Mouse (Mus musculus): ENCODE results near the gene Slc25a11. TPM values are rescaled to one million over a fixed set of nuclear protein-coding genes. Genes with fewer than 3 reads are reported as not detected.

The Slc25a11 gene
- total RNA-seq, 1 experiment = 97.4 TPM

DNA sequence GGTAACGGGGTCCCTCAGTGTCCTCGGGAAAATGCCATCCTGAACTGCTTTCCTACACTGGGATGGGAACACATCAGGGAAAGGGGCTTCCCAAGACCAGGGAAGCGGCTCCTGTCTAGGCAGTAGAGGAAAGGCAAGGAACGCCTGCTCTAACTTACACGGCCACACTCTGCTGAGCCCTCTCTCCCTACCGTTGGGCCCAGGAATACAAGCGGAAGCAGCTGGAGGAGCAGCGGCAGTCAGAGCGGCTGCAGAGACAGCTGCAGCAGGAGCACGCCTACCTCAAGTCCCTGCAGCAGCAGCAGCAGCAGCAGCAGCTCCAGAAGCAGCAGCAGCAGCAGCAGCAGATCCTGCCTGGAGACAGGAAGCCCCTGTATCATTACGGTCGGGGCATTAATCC is 40.6 kb downstream of the Slc25a11 start:
- Histone ChIP-seq H3K4me3 (ENCODE audit: insufficient read depth in 1 of 2, low read depth in 1 of 2, low read length in 2 of 2, poor library complexity in 1 of 2, severe bottlenecking in 1 of 2) (no peak overlapping the region), H3K9me3 (ENCODE audit: control insufficient read depth, insufficient read depth, low read depth, low read length) (no peaks in the 10 kb centered on the region), H3K27ac (ENCODE audit: insufficient read depth, low read depth, low read length, poor library complexity, severe bottlenecking) (no peak overlapping the region), H3K4me1 (ENCODE audit: control insufficient read depth in 2 of 2, insufficient read depth in 2 of 2, low read length in 2 of 2, poor library complexity in 1 of 2) (peaks cover 0 to 4% of the 10 kb centered on the region in 2 experiments; a peak in 1 of 4 replicates), H3K36me3 (ENCODE audit: control insufficient read depth, insufficient read depth, low read length, poor library complexity, severe bottlenecking) (peaks cover 52% of the 10 kb centered on the region), H3K9ac (ENCODE audit: insufficient read depth, low read depth, low read length, poor library complexity, severe bottlenecking) (no peak overlapping the region)
- DNase-seq (ENCODE audit: low read depth, low spot score) = no peak
- in situ Hi-C loops (cut with MboI; ENCODE audit: low sequenced_read_pairs in 2 of 2, unreplicated experiment in 2 of 2) = no loop called here
- TF ChIP-seq MAFK (IDR thresholded peaks at IDR 0.05; ENCODE audit: insufficient read depth, low read depth, low read length) = no peak
- no peak for TF ChIP-seq HCFC1 (IDR thresholded peaks at IDR 0.05; ENCODE audit: borderline replicate concordance, insufficient read depth, low read length)
- TF ChIP-seq ZC3H11A (IDR thresholded peaks at IDR 0.05; ENCODE audit: borderline replicate concordance, low read depth, low read length) = no peak
- no peak for TF ChIP-seq CHD2 (IDR thresholded peaks at IDR 0.05; ENCODE audit: low read depth, low read length)
- TF ChIP-seq ZNF384 (IDR thresholded peaks at IDR 0.05; ENCODE audit: low read depth, low read length) = no peak

DNA sequence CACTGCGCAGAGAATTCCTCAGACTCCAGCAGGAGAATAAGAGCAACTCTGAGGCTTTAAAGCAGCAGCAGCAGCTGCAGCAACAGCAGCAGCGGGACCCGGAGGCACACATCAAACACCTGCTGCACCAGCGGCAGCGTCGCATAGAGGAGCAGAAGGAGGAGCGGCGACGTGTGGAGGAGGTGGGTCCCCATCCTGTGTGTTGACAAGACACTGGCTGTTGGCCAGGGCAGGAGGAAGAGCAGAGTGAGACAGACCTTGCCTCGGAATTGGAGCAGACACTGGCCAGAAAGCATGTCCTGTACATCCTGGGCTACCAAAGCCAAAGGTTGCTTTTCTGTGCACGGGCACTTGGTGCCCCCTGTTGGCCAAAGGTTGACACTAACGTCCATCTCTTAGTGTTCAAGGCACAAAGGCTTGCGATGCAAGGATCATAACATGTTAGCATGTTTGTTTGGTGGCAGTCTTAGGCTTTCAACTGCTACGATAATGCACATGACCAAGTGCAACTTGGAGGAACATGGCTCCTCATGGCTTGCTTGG is 42.2 kb downstream of the Slc25a11 start:
- peaks cover 0 to 4% of the 10 kb centered on the region in 2 experiments; a peak in 1 of 4 replicates for H3K4me1 ChIP-seq (ENCODE audit: control insufficient read depth in 2 of 2, insufficient read depth in 2 of 2, low read length in 2 of 2, poor library complexity in 1 of 2)
- H3K36me3 ChIP-seq (ENCODE audit: control insufficient read depth, insufficient read depth, low read length, poor library complexity, severe bottlenecking) = peaks cover 46% of the 10 kb centered on the region
- H3K4me3 ChIP-seq (ENCODE audit: insufficient read depth in 1 of 2, low read depth in 1 of 2, low read length in 2 of 2, poor library complexity in 1 of 2, severe bottlenecking in 1 of 2) = no peak overlapping the region
- H3K9ac ChIP-seq (ENCODE audit: insufficient read depth, low read depth, low read length, poor library complexity, severe bottlenecking) = no peak overlapping the region
- no peaks in the 10 kb centered on the region for H3K9me3 ChIP-seq (ENCODE audit: control insufficient read depth, insufficient read depth, low read depth, low read length)
- in situ Hi-C loops (cut with MboI; ENCODE audit: low sequenced_read_pairs in 2 of 2, unreplicated experiment in 2 of 2) = no loop called here
- peak; percentile 54 for DNase-seq (ENCODE audit: low read depth, low spot score)
- TF ChIP-seq CHD2 (IDR thresholded peaks at IDR 0.05; ENCODE audit: low read depth, low read length) (no peak), HCFC1 (IDR thresholded peaks at IDR 0.05; ENCODE audit: borderline replicate concordance, insufficient read depth, low read length) (no peak), ZNF384 (IDR thresholded peaks at IDR 0.05; ENCODE audit: low read depth, low read length) (no peak), ZC3H11A (IDR thresholded peaks at IDR 0.05; ENCODE audit: borderline replicate concordance, low read depth, low read length) (peak; percentile 66; the same call in 1 of the 2 replicates), MAFK (IDR thresholded peaks at IDR 0.05; ENCODE audit: insufficient read depth, low read depth, low read length) (no peak)
- no peak overlapping the region for H3K27ac ChIP-seq (ENCODE audit: insufficient read depth, low read depth, low read length, poor library complexity, severe bottlenecking)

DNA sequence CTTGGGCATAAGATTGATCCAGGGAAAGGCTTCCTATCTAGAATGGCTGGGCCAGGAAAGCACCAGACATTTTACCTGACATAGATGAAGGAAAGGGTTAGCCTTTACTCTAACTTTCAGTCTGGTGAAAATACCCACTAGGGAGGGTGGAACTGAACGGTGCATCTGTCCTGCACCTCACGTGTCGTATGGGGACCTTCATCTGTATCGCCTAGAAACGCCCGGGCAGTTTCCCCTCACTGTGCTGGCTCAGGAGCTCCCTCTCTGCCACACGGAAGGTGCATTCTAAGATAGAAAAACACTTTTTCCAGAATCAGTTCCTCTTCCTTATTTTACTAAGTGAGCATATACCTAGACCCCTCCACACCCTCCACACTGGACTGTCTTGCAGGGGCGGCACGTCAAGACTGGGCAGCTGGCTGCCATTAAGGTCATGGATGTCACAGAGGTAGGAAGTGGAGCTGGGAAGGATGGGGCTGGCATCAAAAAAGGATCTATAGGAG is 48.8 kb downstream of the Slc25a11 start:
- Histone ChIP-seq H3K27ac (ENCODE audit: insufficient read depth, low read depth, low read length, poor library complexity, severe bottlenecking) (no peak overlapping the region), H3K36me3 (ENCODE audit: control insufficient read depth, insufficient read depth, low read length, poor library complexity, severe bottlenecking) (peaks cover 13% of the 10 kb centered on the region; the same call in 1 of the 2 replicates), H3K4me3 (ENCODE audit: insufficient read depth in 1 of 2, low read depth in 1 of 2, low read length in 2 of 2, poor library complexity in 1 of 2, severe bottlenecking in 1 of 2) (no peak overlapping the region), H3K9me3 (ENCODE audit: control insufficient read depth, insufficient read depth, low read depth, low read length) (no peaks in the 10 kb centered on the region), H3K9ac (ENCODE audit: insufficient read depth, low read depth, low read length, poor library complexity, severe bottlenecking) (no peak overlapping the region), H3K4me1 (ENCODE audit: control insufficient read depth in 2 of 2, insufficient read depth in 2 of 2, low read length in 2 of 2, poor library complexity in 1 of 2) (peaks cover 0 to 2% of the 10 kb centered on the region in 2 experiments; a peak in 1 of 4 replicates)
- TF ChIP-seq HCFC1 (IDR thresholded peaks at IDR 0.05; ENCODE audit: borderline replicate concordance, insufficient read depth, low read length) = no peak
- no peak for TF ChIP-seq ZC3H11A (IDR thresholded peaks at IDR 0.05; ENCODE audit: borderline replicate concordance, low read depth, low read length)
- no peak for TF ChIP-seq CHD2 (IDR thresholded peaks at IDR 0.05; ENCODE audit: low read depth, low read length)
- no peak for TF ChIP-seq MAFK (IDR thresholded peaks at IDR 0.05; ENCODE audit: insufficient read depth, low read depth, low read length)
- no peak for TF ChIP-seq ZNF384 (IDR thresholded peaks at IDR 0.05; ENCODE audit: low read depth, low read length)
- no peak for DNase-seq (ENCODE audit: low read depth, low spot score)
- in situ Hi-C loops (cut with MboI; ENCODE audit: low sequenced_read_pairs in 2 of 2, unreplicated experiment in 2 of 2) = no loop called here

DNA sequence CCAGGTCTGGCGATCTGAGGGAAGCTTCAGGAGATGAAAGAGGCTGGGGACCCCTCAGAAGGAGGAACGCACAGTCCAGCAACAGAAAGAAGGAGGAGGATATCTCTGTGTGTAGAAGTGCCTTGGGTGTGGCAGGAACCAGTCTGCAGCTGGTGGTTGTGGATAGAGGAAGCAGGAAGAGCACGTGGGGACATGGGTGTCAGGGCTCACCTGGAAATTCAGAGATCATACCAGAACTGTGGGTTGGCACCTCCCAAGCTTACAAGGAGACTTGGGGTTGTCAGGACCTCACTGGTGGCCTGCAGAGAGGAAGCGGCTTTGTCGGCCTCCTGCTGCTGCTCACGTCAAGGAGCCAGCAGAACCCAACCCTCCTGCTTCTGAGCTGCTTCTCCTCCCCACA is 50.0 kb downstream of the Slc25a11 start:
- in situ Hi-C loops (cut with MboI; ENCODE audit: low sequenced_read_pairs in 2 of 2, unreplicated experiment in 2 of 2) = no loop called here
- no peak for TF ChIP-seq ZNF384 (IDR thresholded peaks at IDR 0.05; ENCODE audit: low read depth, low read length)
- TF ChIP-seq HCFC1 (IDR thresholded peaks at IDR 0.05; ENCODE audit: borderline replicate concordance, insufficient read depth, low read length) = no peak
- TF ChIP-seq CHD2 (IDR thresholded peaks at IDR 0.05; ENCODE audit: low read depth, low read length) = no peak
- TF ChIP-seq MAFK (IDR thresholded peaks at IDR 0.05; ENCODE audit: insufficient read depth, low read depth, low read length) = no peak
- TF ChIP-seq ZC3H11A (IDR thresholded peaks at IDR 0.05; ENCODE audit: borderline replicate concordance, low read depth, low read length) = no peak
- Histone ChIP-seq H3K9me3 (ENCODE audit: control insufficient read depth, insufficient read depth, low read depth, low read length) (no peaks in the 10 kb centered on the region), H3K9ac (ENCODE audit: insufficient read depth, low read depth, low read length, poor library complexity, severe bottlenecking) (no peak overlapping the region), H3K4me3 (ENCODE audit: insufficient read depth in 1 of 2, low read depth in 1 of 2, low read length in 2 of 2, poor library complexity in 1 of 2, severe bottlenecking in 1 of 2) (no peak overlapping the region), H3K36me3 (ENCODE audit: control insufficient read depth, insufficient read depth, low read length, poor library complexity, severe bottlenecking) (peaks cover 13% of the 10 kb centered on the region; the same call in 1 of the 2 replicates), H3K27ac (ENCODE audit: insufficient read depth, low read depth, low read length, poor library complexity, severe bottlenecking) (no peak overlapping the region), H3K4me1 (ENCODE audit: control insufficient read depth in 2 of 2, insufficient read depth in 2 of 2, low read length in 2 of 2, poor library complexity in 1 of 2) (peaks cover 0 to 2% of the 10 kb centered on the region in 2 experiments; a peak in 1 of 4 replicates)
- DNase-seq (ENCODE audit: low read depth, low spot score) = no peak
